Mouse (Mus musculus): ENCODE data around the gene Nkrf.
A peak's percentile ranks its signal among the peaks of the same experiment; 100 is the strongest.

Nkrf gene

DNA sequence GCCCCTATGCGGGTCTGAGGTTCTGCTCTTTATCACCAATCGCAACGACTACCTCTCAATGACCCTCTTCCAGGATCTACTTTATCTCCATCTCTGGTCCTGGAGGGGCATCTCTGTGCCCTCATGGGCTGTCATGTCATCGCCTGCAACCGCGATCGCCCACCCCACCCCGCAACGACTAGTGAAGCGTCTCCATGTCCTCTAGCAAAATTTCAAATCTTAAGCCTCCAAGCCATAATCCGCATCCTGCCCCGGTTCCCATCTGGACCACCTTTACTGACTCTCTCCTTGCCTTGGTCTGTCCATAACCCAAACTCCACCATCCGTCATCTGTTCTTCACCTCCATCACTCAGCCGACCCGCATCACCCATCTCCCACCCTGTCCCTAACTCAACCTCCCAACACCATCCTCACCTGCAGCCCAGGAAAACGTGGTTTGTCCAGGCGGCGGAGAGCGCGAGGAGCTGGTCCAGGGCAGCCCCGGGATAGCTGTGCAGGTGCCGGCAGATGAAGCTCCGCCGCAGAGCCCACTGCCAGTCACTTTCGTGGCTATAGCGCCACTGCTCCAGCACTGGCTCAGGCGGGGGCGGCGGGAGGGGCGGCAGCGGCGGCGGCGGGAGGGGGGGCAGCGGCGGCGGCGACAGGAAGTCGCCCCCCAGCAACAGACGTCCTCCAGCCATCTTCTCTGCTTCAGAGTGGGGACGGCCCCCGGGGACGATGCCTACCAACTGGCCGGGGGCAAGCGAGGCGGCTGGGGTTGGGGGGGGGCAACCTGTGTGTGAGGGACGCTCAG is at the start of gene Nkrf:
Gene Nkrf (minus strand): TSS at position 579 of the 794 bp plus-strand sequence.
- peak; percentile 64 for DNase-seq (ENCODE audit: low read depth)

DNA sequence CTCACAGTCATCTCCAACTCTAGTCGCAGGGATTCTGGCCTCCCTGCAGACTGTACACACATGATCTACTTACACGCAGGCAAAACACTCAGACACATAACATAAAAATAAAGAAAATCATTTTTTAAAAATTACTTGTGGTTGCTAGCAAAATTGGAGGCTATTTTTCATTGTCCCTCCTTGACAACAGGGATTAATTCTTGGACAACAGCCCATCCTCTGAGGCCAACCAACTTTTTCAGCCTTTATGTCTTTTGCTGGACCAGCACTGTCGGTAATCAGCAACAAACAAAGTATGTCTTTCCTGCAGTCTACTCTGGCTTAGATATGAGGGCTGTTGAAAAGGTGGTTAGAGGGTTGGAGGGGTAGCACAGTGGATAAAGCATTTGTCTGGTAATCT is 38.4 kb upstream of the Nkrf start:
- DNase-seq (ENCODE audit: low read depth): no peak

DNA sequence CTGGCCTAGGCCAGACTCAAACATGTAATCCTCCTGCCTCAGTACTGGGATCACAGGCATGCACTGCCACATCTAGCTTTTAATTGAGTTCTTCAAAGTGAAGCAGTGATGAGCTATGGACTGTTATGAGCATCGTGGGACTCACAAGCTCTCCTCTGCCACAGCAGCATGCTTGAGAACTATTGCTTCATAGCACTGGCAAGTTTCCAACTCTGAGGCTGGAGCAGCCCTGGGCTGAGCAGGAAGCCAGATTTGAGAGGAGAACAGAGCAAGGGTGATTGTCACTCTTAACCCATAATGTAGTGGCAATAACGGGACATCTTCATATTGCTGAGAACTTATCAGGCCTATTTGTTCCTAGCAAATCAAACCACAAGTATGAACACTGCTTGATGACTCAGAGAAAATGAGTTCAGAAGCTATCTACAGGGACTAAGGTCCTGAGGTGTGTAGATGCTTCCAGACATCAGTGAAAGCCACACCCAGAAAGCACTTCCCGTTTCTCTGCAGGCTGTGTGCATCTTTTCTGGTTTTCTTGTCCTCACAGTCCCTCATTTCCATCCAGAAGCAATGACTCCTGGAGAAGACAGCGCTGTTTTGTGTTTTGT is 37.2 kb upstream of the Nkrf start:
- no peak for DNase-seq (ENCODE audit: low read depth)

DNA sequence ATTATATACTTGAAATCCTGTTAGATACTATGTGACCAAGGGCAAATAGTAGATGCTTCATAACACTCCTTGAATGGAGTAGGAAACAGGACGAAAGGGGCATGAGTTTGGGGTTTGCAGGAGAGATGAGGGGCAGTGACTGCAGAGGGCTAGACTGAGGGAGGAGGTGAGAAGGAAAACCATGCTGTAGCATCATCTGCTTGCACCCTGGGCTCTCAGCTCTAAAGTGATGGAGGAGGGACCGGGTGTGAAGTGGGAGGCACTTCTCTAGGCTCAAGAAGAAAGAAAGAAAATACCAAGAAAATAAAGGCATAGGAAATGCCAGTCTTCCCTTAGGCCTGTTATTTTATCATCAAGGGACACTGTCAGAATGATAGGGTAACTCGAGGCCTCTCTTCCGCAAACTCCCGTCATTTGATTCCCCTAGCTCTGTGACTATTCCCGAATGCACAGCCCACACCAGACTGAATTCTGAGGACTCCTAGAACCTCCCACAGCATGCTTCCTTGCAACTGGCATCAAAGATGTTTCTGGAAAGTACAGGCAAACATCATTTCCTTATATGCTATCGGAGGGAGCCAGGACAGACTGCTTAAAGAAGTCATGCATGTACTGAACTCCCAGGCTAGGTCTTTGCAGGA is 32.7 kb upstream of the Nkrf start:
- no peak for DNase-seq (ENCODE audit: low read depth)

DNA sequence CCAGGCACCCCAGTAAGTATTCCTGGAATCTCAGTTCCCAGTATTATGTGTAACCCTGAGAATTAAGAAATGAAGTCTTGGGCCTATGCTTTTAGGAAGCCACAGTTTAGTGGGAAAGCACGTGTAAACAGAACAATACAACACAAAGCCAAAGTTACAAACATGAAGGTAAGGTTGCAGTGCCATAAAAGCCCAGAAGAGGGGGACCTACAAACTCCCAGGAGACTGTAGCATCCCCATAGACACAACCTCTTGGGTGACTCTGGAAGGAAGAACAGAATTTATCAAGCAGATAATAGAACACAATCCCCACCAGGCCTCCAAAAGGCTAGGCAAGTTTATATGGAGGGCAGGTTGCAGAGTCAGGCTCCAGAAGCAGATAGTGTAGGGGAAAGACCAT is 27.9 kb upstream of the Nkrf start:
- peak; percentile 44 for DNase-seq (ENCODE audit: low read depth)

DNA sequence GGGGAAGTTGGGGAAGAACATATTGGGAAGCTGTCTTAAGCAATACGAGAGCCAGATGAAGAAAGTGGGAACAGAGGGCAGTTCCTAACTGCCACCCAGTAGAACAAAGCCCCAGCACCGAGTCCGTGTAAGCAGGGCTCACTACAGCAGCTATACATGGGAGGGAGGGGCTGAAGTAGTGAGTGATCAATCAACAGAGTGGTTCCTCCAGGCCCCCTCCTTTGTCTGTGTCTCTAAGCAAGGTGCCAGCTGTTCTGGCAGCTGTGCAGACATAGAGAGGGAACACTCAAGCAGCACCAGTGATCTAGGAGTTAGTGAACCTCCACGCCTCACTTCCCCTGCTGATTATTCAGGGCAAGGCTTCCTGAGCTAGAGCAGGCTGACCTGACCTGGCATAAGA is 27.0 kb upstream of the Nkrf start:
- DNase-seq (ENCODE audit: low read depth): no peak

DNA sequence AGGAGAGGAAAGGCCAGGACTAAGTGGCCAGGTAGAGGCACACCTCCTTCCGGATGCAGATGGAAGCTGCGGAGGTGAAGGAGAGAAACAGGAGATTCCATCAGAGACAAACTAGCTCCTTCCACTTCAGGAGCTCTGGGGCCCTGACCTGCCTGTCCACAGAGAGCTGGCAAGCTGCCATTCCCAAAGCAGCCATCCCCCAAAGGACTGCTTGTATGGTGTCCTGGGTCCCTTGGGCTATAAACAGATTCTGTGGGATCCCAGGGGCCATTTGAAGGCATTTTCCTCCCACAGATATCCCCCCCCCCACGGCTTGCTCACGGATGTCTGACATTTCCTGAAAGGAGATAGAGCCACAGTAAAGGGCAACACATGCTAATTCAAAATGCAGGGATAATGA is 26.1 kb upstream of the Nkrf start:
- no peak for DNase-seq (ENCODE audit: low read depth)

DNA sequence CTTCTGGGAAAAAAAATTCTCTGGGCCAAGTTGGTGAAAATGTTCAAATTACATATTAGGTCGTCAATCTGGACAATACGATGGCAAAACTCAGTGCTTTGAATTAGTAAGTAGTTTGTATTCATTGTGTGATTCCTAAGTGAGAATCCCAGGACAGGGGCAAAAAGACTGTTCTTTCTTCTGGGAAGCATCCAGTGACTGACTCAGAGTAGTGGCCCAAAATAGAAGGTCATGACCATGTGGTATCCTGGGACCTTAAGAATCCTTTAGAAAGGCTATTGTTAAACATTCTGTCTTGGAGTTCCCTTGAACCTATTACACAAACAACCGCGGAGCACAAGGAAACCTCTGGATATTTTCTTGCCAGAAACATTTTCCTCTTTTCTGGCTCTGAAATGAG is 18.6 kb upstream of the Nkrf start:
- DNase-seq (ENCODE audit: low read depth): no peak

DNA sequence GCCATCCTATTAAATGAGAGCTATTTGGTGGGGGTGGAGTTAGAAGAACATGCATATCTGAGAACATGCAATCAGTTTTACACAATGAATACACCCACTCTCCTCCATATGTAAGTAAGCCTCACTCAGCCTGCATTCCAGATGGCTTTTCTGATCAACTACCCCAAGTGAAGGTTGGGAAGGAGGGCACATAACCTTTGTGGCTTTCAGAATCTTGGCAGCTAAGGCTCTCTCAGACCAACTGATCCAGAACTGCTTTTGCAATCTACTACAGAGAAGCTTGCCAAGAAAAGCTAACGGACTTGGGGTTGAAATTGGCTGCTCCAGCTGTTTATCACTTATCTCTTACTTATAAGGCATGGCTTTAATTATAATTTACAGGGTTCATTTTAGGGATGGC is 15.1 kb upstream of the Nkrf start:
- no peak for DNase-seq (ENCODE audit: low read depth)

DNA sequence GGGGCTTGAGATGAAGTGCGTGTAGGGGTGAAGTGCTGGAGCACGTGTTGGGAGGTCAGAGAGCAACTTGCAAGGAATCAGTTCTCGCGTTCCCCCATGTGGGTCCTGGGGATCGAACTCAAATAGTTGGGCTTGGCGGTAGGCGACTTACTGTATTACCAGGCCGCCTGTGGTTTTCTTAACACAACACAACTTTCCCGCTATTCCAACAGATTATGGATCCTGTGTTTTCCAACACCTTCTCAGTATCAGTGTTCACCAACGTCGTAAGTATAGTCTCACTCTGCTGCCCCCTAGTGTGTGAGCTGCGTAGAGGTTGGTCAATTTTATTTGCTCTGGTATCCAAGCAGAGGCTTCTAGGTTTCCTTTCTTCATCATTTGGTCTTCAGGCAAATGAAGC is 8.6 kb upstream of the Nkrf start:
- DNase-seq (ENCODE audit: low read depth): peak; percentile 66

DNA sequence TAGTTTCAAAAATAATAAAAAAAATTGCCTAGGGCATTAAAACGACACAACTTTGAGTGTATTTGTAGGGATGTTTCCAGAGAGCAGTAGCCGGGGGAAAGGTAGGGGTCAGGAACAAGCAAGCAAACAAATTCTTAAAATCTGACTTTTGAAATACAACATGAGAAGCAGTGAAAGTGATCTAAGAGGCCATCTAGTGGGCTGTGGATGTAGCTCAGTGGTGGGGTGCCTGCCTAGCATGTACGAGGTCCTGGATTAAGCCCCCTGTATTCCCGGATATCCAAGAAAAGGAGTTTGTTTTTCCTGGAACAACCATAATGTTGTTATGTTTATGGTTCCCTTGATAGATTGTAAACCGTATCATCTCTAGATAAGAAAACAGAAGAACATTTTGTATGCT is 3.8 kb upstream of the Nkrf start:
- no peak for DNase-seq (ENCODE audit: low read depth)

DNA sequence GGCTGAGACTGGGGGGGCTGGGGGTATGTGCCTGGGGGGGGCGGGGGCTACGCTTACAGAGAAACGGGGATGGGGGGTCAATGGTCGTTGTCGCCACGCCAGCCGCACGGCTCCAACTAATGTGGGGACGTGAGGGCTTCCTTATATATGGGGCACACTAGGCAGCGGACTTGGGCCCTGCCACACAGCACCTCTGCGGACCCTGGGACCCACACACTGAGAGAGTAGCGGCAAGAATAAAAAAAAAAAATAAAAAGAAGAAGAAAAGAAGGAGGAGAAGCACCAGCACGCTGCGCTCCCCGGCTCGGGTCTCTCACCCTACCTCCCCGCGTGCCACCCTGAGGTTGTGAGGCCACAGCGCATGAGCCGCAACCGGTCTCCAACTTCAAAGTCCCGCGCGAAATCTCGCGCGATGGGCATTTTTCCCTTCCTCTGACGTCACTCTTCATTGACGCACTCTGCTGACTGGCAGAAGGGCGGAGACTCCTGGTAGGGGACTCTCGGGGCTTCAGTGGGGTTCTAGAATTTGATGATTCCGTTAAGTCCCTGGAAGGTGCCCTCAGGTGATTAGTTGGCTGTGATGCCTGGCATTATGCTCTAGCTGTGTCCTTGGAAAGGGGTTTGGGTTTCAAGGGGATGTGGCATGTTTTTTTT is 543 bp upstream of the Nkrf start:
- peak; percentile 95 for DNase-seq (ENCODE audit: low read depth)

DNA sequence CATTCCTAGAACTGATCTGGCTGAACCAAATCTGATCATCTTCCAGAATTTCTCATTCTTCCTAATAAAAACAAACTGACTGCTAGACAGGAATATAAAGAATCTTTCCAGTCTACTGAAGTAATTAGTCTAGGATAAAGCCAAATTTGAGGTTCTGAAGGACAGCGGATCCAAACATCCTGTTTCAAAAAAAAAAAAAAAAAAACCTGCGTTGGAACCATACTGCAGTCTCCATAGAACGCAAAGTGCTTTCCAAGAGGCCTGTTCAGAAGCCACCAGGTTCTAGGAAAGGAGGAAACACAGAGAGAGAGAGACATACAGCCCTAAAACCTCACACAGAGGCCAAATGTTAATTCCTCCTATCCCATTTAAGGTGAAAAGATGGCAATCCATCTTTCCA is 1.0 kb downstream of the Nkrf start:
- DNase-seq (ENCODE audit: low read depth): no peak

DNA sequence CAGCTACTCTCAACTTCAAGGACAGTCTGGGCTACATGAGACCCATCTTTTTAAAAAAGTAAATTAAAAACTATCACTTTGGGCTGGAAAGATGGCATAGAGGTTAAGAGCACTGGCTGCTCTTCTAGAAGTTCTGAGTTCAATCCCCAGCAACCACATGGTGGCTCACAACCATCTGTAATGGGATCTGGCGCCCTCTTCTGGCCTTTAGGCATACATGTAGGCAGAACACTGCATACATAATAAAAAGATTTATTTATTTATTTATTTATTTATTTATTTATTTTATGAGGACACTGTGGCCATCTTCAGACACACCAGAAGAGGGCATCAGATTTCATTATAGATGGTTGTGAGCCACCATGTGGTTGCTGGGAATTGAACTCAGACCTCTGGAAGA is 3.8 kb downstream of the Nkrf start:
- DNase-seq (ENCODE audit: low read depth): peak; percentile 73

DNA sequence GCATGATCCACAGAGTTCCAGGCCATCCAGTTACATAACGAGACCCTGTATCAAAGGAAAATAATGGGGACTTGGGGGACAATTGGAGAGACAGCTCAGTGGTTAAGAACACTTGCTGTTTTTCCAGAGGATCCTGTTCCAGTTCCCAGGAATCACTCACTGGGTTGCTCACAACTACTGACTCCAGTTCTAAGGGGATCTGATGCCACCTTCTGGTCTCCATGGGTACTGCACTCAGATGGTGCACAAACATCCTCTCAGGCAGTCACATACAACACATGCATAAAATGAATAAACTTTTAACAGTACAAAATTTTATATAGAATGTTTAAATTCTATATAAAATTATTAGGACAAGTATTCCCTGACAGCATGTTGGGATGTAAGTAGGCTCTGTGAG is 18.0 kb downstream of the Nkrf start:
- DNase-seq (ENCODE audit: low read depth): peak; percentile 58

DNA sequence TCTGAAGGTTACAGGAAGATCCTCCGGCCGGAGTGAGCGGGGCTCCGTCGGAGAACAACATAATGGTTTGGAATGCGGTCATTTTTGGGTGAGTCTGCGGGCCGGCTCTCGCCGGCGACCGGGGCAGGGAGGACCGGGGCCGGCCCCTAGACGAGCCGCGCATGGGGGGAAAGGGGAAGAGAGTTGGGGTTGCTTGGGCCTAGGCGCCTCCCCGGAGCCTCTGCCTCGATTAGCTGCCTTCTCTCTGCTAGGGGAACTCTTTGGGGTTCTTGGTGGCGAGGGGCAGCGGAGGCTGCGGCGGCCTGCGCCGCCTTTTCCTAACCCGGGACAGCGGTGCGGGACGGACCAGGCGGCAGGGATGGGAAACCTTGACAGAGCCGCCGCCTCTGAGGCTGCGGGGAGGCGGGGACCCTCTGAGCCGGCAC is 28.0 kb downstream of the Nkrf start:
- no peak for DNase-seq (ENCODE audit: low read depth)

DNA sequence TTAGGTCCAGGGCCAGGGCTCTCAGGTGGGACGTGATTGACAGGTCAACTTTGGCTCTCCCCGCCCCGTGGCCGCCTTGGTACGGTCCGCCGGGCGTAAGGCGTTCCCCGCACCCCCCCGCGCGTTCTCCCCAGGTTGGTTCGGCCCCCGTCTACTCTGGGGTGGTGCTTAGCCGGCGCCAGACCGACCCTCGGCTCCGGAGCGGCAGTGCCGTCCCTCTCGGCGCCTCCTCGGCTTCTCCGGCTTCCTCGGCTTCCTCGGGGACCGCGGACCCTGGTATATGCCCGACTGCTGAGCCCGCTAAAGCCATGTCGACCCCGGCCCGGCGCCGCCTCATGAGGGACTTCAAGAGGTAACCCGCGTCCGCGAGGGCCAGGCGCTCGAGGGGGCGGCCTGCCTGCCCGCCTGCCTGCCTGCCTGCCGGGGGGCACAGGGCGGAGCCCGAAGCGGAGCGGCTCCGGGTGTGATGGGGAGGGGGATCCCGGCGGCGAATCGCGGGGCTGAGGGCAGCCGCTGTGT is 28.5 kb downstream of the Nkrf start:
- peak; percentile 90 for DNase-seq (ENCODE audit: low read depth)

DNA sequence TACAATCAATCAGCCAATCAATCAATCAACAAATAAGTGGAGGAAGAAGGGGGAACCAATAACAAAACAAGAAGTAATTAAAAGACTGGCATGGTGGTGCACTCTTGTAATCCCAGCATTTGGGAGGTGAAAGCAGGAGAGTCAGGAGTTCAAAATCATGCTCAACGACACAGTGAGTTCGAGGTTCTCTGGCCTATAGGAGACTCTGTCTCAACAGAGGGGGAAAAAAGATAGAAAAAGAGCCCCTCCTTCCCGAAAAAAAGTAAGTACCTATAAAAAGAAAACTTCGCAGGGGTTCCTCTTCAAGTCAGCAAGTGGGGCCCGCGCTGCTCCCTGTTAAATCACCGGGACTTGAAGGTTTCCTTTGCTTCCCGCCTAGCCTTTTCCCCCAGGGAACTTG is 28.9 kb downstream of the Nkrf start, which contains the start of the genes Ube2a and C330007P06Rik:
Gene Ube2a (plus strand): TSS at position 136 of the 400 bp plus-strand sequence.
Gene C330007P06Rik (minus strand): TSS at position 347 of the 400 bp plus-strand sequence.
- no peak for DNase-seq (ENCODE audit: low read depth)

DNA sequence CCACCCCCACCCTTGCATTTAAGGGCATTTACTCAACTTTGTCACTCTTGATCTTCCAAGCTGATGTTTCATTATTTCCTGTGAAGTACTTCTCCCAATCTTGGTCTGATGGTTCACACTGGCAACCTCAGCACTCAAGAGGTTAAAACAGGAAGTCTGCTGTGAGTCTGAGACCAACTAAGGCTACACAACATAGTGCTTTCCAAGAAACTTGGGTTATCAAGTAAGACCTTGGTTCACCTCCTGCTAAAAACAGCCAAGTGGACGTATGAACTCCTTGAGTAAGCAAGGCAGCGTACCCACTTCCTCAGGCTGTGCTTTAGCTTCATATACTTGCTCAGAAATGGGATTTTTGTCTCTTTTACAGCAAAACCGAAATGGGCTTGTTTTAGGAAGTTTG is 32.3 kb downstream of the Nkrf start:
- DNase-seq (ENCODE audit: low read depth): no peak

DNA sequence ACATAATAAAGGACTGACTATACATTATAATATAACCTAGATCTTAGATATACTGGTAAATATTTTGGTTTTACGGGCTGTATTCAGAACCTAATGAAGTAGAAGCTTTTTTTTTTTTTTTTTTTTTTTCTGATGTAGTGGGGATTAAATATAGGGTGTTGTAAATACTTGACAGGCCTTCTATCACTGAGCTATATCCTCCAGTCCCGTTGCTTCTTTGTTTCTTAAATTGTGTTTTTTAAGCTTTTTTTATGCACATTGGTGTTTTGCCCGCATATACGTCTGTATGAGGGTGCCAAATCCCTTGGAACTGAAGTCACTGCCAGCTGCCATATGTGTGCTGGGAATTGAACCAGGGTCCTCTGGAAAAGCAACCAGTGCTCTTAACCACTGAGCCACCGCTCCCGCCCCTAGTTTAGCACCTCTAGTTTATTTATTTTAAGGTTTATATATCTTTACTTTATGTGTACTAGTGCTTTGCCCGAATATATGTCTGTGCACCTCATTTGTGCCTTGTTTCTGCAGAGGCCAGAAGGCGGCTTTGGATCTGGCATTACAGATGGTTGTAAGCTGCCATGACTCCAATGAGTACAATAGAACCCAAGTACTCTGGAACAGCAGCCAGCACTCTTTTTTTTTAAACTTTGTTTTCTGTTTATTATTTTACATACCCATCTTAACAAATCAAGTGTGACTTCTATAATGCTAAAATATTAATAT is 37.9 kb downstream of the Nkrf start:
- DNase-seq (ENCODE audit: low read depth): no peak

DNA sequence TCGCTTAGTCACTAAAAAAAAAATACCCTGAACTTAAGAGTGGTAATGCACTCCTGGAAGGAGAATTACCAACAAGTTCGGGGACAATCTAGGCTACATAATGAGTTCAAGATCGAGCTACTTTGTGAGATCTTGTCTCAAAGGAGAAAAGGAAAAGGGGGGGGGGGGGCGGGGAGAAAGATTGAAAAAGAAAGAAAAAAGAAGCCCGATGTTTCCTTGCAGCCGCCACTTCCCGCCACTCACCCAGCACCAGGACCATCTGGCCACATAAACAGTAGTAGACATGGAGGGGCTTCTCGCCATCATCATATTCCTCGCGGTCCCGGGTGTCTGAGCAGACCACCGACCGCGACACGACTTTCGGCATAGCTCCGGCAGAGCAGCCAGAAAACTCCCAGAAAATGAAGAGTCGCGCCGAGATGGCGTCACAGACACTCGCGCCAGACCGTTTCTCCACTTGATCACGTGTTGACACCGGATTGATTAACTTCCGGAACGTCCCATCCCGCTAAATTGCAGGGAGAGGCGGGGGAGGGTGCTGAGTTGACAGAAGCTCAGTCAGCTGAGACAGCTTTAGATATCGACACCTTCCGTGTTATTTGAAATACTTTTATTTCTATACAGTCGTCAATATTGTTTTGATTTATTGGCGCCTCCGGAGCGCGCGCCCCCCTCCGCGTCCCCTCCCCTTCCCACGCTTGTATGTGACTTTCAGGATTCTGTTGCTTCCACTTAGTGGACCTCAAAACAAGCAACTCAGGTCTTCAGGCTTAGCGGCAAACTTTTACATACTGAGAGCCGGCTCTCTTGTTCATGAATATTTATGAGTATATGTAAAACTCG is 38.7 kb downstream of the Nkrf start:
- peak; percentile 88 for DNase-seq (ENCODE audit: low read depth)
